Mouse (Mus musculus): ENCODE measurements around the gene Mypop. TPM values are rescaled to one million over a fixed set of nuclear protein-coding genes. Genes with fewer than 3 reads are reported as not detected.
A peak's percentile ranks its signal among the peaks of the same experiment; 100 is the strongest.

Gene Mypop
- 0.75 to 2.1 TPM in 2 of 3 replicates, not detected in the other for total RNA-seq (2017)

DNA sequence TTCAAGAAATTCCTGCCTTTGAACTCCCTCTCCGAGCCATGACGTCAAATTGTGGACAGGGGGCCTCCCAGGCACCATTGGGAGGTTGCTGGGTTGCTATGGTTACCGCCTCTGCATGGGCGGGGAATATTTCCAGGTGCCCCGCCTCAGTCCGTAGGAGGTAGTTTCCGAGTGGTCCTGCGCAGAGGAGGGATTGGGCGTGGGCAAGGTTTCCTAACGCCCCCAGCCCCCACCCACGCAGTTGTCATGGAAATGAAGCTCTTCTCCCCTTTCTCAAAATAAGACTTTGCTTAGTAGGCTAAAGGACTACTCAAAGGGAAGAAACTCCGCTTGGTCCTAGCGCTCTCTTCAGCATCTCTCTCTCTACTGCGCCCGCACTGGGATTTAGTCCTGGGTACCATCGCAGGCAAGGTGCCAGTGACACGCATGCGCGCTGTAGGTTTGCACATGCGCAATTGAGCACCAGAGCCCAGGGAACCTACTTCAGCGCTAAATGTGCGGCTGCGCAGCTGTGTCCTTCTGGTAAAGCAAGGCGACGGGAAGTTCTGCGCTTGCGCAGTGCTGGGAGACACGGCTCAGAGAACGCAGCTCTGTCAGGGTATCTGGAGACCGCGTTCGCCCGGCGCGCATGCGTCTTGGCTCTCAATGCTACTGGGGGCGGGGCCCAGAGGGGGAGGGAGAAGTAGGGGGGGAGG is at the start of gene Mypop:
Gene Mypop, plus strand, starts transcription at position 645 of the 695 bp plus-strand sequence.
- peak; percentile 89 for ATAC-seq (replicated peaks; ENCODE audit: insufficient number of reproducible peaks, low FRiP score, low TSS enrichment, poor library complexity, severe bottlenecking)

DNA sequence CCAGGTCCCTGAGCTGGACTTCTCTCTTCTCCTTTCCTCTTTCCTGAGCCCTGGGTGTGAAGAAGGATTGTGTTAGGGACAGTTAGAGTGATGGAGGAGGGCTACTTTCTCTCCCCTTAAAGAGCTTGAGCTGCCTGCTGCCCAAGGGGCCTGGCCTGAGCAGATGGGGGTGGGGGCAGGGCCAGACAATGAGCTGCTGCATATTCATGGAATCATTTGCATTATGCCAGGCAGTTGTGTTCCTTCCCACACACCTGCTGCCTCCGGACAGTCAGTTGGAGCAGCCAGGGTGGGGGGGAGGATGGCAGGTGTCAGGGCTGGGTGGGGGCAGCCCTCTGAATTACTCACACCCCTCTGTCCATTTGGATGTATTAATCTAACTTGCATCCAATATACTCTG is 48.7 kb upstream of the Mypop start:
- ATAC-seq (replicated peaks; ENCODE audit: insufficient number of reproducible peaks, low FRiP score, low TSS enrichment, poor library complexity, severe bottlenecking) = no peak

DNA sequence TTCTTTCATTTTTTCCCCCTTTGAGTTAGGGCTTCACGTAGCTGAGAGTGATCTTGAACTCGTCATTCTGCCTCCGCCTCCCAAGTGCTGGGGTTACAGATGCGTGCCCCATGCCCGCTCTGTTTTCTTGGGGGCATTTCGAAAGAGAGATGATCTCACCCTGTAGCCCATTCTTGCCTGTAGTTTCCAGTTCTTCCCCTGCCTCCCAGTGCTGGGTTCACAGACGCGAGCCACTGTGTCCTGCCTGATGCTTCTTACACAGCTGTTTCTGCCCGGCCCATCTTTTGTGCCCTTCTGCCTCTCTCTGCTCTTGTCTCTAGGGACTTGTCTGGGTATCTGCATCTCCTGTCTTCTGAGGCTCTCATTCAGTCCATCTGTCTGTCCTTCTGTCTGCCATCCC is 48.2 kb upstream of the Mypop start:
- no peak for ATAC-seq (replicated peaks; ENCODE audit: insufficient number of reproducible peaks, low FRiP score, low TSS enrichment, poor library complexity, severe bottlenecking)

DNA sequence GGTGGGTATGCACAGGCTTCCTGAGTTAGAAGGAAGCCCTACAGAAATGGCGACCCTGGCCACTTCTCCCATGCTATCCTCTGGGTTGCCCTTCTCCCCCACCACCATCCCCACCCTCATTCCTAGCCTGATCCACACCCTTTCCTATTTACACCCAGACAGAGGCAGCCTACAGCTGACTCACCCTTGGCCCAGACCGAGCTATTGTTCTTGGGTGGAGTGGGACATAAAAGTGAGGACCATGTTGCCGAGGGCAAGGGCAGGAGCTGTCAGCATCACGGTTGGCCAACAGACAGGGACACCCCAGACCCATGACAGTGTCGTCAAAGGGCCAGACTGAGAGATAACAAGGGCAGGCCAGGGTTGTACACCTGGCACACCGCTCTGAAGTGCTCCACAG is 42.9 kb upstream of the Mypop start:
- no peak for ATAC-seq (replicated peaks; ENCODE audit: insufficient number of reproducible peaks, low FRiP score, low TSS enrichment, poor library complexity, severe bottlenecking)

DNA sequence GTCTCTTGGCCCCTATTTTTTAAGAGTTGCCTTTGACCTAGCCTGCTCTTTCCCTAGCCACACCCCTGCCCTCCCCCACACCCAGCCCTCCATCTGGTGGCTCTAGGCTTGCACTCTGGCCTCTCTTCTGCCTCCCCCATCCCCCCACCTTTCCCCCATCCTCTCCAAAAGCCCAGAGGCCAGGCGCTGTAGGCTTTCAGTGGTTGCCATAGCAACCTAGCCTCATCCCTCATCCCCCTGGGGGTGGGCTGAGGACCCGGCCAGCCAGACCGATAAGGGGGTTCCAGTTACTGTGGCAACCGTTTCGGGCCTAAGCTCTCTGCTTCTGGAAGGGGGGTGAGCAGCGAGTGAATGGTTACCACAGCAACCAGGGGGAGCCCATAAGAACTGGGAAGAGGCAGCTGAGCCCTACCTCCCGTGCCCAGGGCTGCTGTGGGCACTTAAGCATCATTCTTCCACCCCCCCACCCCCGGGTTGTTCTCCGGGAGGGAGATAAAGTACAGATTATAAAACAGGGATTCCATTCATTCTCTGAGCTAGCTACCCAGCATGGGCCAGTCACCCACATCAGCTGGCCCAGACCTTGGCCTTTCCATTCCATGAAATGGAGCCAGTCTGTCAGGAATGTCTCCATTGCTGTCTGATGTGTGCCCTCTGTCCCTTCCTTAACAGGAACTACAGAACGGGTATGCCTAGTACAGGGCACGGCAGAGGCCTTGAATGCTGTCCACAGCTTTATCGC is 41.1 kb upstream of the Mypop start:
- ATAC-seq (replicated peaks; ENCODE audit: insufficient number of reproducible peaks, low FRiP score, low TSS enrichment, poor library complexity, severe bottlenecking) = no peak

DNA sequence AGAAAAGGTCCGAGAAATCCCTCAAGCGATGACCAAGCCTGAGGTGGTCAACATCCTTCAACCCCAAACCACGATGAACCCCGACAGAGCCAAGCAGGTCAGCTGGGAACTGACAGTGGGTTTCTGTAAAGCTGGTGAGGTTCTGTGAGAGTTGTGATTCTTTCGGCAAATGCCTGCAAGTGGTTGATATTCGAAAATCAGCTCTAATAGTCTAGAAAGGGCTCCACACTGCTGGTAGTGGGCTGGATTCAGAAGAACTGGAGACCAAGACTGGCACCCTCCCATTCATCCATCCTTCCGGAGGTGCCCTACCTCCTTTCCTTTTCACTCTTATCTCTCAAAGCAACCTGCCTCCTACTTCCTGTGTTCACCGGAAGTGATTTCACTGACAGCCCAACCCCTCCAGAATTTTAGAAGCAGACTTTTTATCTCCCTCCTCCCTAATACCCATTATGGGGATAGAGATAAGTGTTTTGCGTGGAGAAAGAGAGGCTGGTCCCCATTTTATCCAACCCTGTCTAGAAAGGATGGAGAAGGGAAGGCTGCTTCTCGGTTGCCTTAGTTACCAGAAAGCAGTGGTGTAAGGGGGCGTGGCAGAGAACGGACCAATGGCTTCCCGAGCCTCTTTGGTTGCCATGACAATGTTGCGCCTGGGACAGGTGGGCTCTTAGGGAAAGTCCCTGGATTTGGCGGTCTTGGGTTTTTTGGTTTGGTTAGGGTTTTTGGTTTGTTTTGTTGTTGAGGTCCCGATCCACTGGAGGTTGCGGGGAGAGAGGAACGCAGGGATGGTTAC is 40.3 kb upstream of the Mypop start:
- no peak for ATAC-seq (replicated peaks; ENCODE audit: insufficient number of reproducible peaks, low FRiP score, low TSS enrichment, poor library complexity, severe bottlenecking)

DNA sequence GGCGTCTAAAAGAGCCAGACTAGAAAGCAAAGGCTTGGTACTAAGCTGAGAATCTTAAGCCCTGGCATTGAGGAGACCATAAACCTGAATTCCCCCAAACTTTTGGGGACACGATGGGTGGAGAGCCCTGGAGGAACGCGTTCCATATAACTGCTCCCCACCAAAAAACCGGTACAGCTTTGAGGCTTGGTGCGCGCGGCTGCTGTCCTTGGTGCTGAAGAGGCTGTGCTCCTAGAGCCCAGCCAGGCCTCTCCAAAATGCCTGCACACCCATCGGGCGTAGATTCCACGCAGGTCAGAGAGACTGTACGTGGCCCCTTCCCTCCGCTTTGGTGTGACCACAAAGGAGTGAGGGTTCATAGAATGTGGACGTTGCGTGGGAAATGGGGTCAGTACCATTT is 39.6 kb upstream of the Mypop start:
- no peak for ATAC-seq (replicated peaks; ENCODE audit: insufficient number of reproducible peaks, low FRiP score, low TSS enrichment, poor library complexity, severe bottlenecking)

DNA sequence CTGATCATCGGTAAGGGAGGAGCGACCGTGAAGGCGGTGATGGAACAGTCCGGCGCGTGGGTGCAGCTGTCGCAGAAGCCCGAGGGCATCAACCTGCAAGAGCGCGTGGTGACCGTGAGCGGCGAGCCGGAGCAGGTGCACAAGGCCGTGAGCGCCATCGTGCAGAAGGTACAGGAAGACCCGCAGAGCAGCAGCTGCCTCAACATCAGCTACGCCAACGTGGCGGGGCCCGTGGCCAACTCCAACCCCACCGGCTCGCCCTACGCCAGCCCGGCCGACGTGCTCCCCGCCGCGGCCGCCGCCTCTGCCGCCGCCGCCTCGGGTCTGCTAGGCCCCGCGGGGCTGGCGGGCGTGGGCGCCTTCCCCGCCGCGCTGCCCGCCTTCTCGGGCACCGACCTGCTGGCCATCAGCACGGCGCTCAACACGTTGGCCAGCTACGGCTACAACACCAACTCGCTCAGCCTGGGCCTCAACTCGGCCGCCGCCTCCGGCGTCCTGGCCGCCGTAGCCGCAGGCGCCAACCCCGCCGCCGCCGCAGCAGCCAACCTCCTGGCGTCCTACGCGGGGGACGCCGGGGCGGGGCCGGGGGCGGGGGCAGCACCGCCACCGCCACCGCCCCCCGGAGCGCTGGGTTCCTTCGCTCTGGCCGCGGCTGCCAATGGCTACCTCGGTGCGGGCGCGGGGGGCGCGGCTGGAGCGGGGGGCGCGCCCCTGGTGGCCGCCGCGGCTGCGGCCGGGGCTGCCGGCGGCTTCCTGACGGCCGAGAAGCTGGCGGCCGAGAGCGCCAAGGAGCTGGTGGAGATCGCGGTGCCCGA is 33.3 kb upstream of the Mypop start:
- ATAC-seq (replicated peaks; ENCODE audit: insufficient number of reproducible peaks, low FRiP score, low TSS enrichment, poor library complexity, severe bottlenecking) = no peak

DNA sequence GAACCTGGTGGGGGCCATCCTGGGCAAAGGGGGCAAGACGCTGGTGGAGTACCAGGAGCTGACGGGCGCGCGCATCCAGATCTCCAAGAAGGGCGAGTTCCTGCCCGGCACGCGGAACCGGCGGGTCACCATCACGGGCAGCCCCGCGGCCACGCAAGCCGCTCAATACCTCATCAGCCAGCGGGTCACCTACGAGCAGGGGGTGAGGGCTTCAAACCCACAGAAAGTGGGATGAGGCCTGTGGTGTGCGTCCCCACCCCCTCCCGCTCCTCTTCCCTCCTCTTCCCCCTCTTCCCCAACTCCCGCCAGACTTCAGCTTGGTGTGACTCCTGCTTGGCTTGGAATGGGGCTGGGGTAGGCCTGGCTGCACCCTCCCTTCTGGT is 32.7 kb upstream of the Mypop start:
- ATAC-seq (replicated peaks; ENCODE audit: insufficient number of reproducible peaks, low FRiP score, low TSS enrichment, poor library complexity, severe bottlenecking) = no peak

DNA sequence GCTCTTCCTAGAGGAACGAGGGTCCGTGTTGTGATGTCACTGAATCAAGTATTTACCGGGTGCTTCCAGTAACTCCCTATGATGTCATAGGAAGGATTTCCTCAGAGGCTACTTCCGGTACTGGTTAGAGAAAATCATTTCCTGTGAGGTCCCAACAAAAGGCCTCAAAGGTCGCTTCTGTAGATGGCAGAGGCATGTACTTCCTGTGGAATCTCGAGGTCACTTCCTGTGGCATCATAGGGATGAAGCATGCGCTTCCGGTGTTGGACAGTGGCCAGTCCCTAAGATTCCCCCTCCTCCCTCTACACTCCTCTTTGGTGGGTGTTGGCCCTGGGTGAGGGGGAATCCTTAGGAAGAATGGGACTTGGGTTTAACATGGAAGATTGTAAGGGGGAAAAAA is 31.6 kb upstream of the Mypop start:
- ATAC-seq (replicated peaks; ENCODE audit: insufficient number of reproducible peaks, low FRiP score, low TSS enrichment, poor library complexity, severe bottlenecking) = no peak

DNA sequence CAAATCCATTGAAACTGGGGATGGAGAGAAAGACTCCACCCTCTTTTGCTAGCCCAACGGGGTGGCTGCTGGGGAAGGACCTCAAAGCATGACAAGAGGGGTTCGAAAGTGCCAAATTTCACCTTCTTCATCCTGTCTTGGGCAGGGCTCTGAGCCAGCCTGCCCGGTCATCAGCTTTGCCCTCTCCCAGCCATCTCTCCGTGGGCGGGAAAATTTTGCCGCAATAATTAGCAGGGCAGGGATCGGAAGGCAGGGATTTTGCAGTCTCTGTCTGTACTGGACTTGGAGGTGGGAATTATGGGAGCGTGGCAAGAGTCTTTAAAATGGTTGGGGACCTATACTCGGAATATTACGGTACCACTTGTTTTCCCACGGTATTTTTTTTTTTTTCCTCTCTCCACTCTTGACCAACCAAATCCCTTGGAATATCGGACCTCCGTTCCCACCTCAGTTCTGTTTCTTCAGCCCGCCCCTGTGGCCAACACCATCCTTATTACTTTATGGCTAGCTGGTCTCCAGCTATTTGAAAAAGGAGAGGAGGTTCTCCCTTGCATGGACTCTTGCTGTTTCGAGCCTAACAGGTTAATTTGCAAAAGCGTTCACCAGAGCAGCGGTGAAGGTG is 28.8 kb upstream of the Mypop start:
- no peak for ATAC-seq (replicated peaks; ENCODE audit: insufficient number of reproducible peaks, low FRiP score, low TSS enrichment, poor library complexity, severe bottlenecking)

DNA sequence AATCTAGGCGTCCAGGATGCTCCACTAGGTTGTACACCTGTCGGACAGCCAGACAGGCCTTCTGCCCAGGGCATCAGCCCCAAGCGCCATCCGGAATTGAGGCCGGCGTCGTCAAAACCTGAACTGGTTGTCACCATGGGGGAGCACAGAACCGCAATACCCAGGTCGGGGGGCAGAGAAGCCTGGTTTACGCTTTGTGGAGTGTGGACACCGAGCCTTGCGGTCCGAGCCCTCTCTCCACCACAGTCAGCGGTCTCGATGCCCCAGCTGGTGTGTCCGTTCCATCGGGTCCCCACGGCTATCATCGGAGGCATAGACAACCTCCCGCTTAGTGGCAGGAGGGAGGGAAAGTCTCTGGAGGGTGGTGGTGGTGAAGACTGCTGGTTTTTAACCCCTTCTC is 28.2 kb upstream of the Mypop start:
- ATAC-seq (replicated peaks; ENCODE audit: insufficient number of reproducible peaks, low FRiP score, low TSS enrichment, poor library complexity, severe bottlenecking) = no peak

DNA sequence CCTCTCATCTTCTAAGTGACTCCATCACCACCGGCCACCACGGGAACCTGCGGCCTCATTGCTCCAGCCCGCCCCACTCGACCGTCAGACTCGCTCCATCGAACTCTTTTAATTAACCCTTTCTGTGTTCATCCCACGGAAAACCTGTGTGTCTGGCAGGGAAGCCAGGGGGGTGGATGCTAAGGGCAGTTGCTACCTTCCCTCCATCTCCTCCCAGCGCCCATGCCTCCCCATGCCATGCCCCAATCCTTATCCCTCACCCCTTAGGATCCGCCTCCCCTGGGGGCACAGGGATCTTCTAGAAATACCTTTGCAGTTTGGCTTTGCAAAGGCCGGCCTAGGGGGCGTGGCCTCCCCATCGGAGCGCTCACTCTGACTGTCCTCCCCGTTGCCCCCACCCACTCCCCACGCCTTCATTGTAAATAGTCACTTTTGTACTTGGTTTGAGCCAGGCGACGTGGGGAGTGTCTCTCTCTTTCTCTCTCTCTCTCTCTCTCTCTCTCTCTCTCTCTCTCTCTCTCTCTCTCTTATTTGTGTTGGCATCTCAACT is 27.7 kb upstream of the Mypop start:
- no peak for ATAC-seq (replicated peaks; ENCODE audit: insufficient number of reproducible peaks, low FRiP score, low TSS enrichment, poor library complexity, severe bottlenecking)

DNA sequence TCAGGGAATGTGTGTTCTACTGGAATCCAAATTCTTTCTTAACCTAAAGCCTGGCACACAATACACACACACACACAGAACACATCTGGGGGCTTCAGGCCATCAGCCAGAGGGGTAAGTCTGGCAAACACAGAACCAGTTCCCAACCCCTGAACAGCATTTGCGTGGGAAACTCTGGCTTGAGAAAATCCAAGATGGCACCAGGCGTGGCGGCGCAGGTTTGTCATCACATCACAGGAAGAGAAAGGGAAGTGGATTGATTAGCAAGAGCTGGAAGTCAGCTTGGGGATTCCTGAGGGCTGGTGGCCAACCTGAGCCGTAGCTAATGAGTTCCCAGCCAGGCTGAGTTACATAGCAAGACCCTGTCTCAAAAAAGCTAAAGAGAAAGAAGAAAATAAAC is 25.7 kb upstream of the Mypop start:
- no peak for ATAC-seq (replicated peaks; ENCODE audit: insufficient number of reproducible peaks, low FRiP score, low TSS enrichment, poor library complexity, severe bottlenecking)

DNA sequence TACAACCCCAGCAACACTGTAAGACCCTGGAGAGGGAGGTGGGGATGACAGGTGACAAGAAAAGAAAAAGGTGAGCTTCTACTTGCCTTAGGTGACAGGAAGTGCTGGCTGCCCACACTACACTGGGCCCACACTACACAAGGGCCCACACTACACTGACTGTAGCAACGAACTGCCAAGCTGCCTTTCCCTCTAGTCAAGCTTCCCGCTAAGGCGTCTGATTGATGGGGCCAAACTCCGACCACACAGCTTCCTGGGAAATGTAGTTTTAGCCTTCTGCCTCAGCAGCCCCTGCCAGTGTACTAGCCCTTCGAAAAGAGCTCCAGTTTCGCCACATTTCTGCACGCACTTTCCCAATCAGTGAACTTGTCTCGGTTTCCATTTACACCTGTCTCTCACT is 23.4 kb upstream of the Mypop start:
- ATAC-seq (replicated peaks; ENCODE audit: insufficient number of reproducible peaks, low FRiP score, low TSS enrichment, poor library complexity, severe bottlenecking) = no peak

DNA sequence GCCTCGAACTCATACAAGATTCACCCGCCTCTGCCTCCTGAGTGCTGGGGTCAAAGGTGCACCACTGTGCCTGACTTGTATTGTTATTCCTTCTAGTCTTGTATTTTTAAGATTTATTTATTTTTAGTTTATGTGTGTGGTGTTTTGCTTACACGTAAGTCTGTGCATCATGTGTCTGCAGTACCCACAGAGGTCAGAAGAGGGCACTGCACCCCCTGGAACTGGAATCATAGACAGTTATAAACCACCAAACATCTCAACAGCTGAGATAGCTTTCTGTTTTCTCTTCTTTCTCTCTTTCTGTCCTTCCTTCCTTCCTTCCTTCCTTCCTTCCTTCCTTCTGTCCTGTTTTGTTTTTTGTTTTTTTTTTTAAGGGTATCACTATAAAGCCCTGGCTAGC is 20.1 kb upstream of the Mypop start:
- ATAC-seq (replicated peaks; ENCODE audit: insufficient number of reproducible peaks, low FRiP score, low TSS enrichment, poor library complexity, severe bottlenecking) = no peak

DNA sequence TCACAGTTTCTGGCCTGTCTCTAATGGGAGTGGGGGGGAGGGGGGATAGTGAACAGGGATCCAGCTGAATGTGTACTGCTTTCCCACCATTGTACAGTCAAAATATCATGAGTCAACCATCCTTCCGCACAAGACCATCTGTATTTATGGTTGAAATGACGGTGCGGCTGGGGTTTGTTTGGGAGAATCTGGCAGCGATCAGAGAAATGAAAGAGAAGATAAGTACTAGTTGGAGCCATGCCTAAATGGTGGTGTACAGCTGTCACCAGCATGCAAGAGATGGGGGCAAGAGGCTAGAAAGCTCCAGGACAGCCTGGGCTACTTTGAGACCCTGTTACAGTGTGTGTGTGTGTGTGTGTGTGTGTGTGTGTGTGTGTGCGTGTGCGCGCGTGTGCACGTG is 12.7 kb upstream of the Mypop start:
- ATAC-seq (replicated peaks; ENCODE audit: insufficient number of reproducible peaks, low FRiP score, low TSS enrichment, poor library complexity, severe bottlenecking) = no peak

DNA sequence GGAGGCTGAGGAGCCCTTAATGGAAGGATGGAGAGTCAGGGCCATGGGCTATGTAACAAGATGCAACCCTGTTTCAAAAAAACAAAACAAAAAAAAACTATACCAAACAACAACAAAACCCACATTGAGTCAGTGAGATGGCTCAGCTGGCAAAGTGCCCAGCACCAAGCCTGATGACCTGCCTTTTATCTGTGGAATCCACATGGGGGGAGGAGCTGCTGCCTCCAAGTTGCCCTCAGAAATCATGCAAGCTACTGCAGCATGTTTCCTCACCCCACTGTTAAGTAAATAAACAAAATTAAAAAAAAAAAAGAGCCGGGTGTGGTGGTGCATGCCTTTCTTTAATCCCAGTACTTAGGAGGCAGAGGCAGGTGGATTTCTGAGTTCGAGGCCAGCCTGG is 4.5 kb upstream of the Mypop start:
- ATAC-seq (replicated peaks; ENCODE audit: insufficient number of reproducible peaks, low FRiP score, low TSS enrichment, poor library complexity, severe bottlenecking) = no peak

Data from monocyte, adult 5-6 weeks (primary cell).